Mouse (Mus musculus) left cerebral cortex, adult 8-10 months (tissue): ENCODE results near the gene Chka. TPM values are rescaled to one million over a fixed set of nuclear protein-coding genes. Genes with fewer than 3 reads are reported as not detected.
A peak's percentile ranks its signal among the peaks of the same experiment; 100 is the strongest.

Source experiments
- DNase-seq, 2 experiments: peaks; one replicate each; pipeline ENCODE4 v3.0.0; 2022; ENCODE audit warnings: low spot score in 2 of 2
- total RNA-seq, 4 experiments: library from RNA; stranded (reverse); gene quantifications; 2 replicates each; pipeline ENCODE4 v1.2.4; 2022

Chka gene
- total RNA-seq, 4 experiments from 2014 or later: 68.4 to 87.2 (median 76.7) TPM

GRCm38 (mm10) chr19:3916727-3917126, 65.2 kb downstream of the Chka start:
- no peak for DNase-seq

DNA sequence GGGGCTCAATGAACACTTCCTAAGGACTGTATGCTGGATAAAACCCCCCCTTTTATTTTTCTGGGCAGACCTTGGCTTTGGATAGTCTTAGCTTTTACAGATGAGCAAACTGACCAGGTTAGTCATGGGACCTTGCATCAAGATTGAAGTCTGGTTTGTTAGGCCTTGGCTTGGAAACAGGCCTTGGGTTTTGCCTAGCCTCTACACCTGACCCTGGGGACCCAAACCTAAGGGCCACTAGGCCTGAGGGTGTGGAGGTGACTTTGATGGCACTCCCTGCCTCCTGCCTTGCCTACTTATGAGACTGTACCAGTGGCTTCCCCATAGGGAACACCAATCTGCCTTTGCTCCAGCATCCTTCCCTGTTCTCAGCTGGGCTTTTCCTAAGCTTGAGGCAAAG, 68.4 kb downstream of the Chka start:
- no peak for DNase-seq

- no peak for DNase-seq
These were observed 71.2 kb downstream of the Chka start for GRCm38 (mm10) chr19:3922661-3923371.

DNA sequence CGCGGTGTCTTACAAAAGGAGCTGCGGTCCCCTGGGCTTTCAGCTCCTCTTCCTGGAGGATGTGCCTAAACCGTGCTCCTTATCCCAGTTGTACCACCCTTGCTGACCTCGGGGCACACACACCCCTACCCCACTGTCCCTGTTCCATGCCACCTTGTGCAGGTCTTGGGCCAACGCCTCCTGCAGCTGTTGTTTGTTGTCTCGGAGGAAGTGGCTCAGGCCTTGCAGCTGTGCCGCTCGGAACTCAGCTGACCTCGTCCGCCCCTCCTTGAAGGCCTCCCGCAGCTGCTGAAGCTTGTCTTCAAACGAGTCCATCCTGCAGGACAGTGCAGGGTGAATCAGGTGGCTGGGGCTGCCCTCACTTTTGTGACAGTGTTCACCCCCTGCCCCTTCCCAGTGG, 72.0 kb downstream of the Chka start:
- DNase-seq: no peak

GRCm38 (mm10) chr19:3924190-3924589, 72.6 kb downstream of the Chka start:
- no peak for DNase-seq

DNA sequence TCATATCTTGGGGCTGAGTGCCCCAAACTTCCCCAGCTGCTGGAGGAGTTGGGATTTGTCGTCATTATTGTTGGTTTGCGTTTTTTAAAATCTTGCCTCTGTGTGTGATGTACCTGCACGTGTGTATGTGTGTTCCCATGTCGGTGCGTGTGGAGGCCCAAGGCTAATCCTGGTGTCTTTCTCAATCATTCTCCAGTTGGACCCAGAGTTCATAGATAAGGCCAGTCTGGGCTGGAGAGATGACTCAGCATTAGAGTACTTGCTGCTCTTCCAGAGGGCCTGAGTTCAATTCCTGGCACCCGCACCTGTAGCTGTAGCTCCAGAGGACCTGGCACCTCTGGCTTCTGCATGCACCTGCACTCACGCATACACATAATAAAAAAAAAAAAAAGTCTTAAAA, 73.3 kb downstream of the Chka start:
- DNase-seq: no peak

GRCm38 (mm10) chr19:3925859-3926258, 74.3 kb downstream of the Chka start:
- DNase-seq: no peak

DNA sequence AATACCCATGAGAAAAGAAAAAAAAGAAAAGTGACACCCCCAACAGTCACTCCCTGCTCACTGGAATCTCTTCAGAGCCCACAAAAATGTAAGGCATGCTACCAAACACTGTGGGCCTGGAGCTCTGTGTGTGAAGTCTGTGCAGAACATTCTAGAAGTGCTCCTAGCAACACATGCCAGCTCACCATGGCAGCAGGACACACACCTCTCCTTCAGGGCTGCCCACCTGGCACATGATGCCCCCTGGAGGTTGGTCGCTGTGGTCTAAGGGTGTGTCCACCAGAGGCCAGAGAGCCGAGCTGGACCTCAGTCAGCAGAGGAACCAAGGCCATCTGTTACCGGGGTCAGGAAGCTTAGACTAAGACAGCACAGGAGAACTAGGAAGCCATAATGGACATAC, 74.7 kb downstream of the Chka start:
- DNase-seq: no peak

DNA sequence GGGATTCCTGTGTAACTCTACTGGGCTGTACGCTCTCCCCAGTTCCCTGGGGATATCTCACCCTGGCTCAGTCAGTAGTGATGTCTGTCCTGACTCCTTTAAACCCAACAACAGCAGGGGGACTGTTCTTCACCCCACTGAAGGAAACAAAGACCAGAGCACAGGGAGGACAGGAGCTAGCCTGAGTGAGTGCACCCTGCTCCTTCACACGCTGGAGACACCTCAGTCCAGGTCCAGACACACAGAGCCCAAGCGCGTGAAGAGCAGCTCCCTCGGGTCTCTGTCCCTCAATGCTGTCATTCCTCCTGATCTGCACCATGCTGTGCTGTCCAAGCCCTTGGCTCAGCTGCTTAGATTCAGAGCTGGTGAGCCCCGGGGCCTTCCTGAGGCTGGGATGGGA, 75.1 kb downstream of the Chka start:
- DNase-seq: no peak

DNA sequence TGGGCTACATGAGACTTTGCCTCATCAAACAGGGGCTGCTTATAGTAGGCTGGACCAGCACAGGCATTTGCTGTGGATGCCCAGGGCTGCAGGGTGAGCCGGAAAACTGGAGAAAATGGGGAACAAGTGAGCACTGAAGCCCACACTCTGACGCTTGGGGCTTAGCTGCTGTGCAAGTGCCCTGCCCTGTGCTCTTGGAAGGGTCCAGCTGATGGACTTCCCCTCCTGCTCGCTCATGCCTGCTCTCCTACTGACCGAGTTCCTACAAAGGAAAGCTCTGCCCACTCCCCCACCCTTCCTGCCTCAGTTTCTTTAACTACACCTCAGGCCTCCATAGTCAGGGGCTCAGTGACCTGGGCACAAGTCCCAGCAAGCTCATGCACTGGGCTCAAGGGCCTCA, 76.4 kb downstream of the Chka start:
- no peak for DNase-seq

- DNase-seq: no peak
These were observed 77.2 kb downstream of the Chka start for GRCm38 (mm10) chr19:3928779-3929178.

- peak in 1 of 2 experiments; percentile 47 for DNase-seq
These were observed 77.8 kb downstream of the Chka start, which contains the start of gene Aldh3b1 for GRCm38 (mm10) chr19:3929211-3929941. Gene Aldh3b1, minus strand, starts transcription at chr19:3929808.

GRCm38 (mm10) chr19:3930262-3931057, 78.9 kb downstream of the Chka start:
- DNase-seq: no peak

DNA sequence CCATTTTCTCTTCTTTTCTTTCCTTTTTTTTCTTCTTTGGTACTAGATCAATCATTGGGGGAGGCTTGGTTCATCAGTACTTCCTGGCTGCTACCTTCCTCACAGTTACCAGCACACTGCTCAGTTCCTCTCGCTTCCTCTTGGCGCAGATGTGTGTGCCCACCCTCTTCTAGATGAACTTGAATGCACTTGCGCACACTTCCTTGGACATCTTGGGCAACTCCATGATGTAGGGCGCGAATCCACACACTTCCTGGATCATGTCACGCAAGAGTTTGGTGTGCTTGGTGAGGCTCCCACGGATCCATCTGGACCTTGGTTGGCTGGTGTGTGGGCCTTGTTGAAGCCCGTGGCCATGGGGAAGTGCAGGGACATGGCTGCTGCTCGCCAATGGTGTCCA, 80.1 kb downstream of the Chka start:
- DNase-seq: no peak

DNA sequence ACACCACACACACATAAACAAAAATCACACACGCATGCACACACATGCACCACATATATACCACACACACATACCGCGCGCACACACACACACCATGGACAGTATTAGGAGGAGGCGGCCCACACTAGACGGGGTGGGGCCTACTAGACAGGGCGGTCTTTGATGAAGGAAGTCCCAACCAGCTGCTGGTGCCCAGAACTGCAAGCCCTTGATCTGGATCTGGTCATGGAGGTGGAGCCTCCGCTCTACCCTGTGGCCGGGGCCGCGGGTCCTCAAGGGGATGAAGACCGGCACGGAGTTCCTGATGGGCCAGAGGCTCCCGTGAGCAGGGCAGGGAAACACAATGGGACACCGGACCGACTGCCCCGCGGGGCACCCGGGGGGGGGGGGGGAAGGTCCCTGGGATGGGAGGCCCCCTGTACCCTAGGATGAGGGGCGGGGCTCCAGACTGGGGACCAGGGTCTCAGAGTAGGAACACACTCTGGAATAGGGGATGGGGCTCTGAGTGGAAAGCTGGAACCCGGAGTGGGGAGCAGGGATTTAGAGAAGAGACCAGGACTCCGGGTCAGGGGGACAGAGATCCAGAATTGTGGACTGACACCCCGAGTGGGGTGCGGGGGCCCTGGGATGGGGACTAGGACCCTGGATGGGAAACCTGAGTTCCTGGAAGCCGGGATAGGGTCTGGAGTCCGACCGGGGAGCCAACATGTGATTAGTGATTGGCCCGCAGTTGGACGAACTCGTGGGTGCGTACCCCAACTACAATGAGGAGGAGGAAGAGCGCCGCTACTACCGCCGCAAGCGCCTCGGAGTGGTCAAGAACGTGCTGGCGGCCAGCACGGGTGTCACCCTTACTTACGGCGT, 83.7 kb downstream of the Chka start, which contains the start of gene Unc93b1:
TSS of gene Unc93b1 (plus strand) at position 155 of the 864 bp plus-strand sequence.
- no peak for DNase-seq

DNA sequence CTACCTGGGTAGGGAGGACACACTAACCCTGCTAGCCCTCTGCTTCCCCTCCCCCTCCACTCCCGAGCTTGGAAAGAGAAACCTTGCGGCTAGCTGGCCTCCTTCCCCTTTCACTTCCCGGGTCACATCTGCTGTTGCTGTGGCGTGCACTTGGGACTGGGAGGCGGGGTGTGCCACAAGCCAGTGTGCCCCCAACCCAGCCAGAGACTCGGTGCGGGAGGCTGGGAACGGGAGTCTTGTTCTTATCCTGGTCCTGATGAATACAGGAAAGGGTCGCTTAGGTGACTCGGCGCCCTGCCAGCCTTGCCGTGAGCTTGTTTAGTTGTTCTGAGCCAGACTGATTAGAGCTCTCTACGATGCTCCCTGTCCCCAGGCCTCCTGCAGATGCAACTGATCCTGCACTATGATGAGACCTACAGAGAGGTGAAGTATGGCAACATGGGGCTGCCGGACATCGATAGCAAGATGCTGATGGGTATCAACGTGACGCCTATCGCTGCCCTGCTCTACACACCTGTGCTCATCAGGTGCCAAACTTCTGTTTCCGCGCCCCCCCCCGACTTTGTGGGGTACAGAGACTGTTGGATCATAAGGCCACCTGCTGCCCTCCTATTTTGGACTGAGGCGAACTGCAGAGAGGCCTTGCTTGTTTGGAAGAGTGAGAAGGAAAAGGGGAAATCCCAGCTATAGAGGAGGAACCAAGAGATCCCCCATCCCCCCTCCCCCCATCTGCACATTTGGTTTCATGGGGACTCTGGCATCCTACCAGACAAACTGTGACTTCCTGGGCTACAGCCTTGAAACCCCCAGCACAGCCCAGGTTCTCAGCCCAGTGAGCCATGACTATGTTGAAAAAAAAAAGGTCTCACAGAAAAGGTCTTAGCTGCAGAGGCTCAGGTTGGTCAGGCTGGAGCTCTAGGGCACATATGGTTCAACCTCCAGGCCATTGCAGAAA, 84.6 kb downstream of the Chka start:
- no peak for DNase-seq

- DNase-seq: no peak
These were observed 90.7 kb downstream of the Chka start for GRCm38 (mm10) chr19:3942315-3942714.

DNA sequence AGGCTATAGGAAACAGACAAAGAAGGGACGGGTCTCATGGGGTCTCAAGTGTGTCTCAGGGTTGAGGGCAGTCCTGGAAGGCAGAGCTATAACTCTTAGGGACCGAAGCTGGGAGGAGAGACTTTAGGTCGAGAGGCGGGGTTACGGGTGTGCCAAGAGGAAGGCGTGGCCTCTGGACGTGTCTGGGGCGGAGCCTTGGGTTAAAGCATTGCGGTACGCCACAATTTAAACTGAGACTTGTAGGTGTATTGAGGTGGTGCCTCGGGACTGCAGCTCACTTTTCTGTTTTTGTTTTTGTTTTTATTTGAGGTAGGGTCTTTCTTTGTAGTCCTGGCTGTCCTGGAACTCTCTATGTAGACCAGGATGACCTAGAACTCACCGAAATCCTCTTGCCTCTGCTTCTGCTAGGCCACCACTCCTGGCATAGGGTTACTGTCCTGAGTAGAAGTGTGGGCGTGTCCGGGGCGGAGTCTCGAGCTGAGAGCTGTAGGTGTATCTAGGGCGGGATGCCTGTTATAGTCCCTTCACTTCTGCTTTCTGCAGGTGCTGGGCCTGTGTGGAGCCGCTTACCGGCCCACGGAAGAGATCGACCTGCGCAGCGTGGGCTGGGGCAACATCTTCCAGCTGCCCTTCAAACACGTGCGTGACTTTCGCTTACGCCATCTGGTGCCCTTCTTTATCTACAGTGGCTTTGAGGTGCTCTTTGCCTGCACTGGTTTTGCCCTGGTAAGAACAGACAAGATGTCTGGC, 91.6 kb downstream of the Chka start:
- DNase-seq: no peak
